Mouse (Mus musculus) ES-CJ7 (cell line): ENCODE measurements around the gene Hc.

ENCODE experiments used
- DNase-seq: peaks from one replicate; pipeline ENCODE4 v3.0.0; 2011; ENCODE audit warnings: low read depth, low spot score

Gene Hc

GRCm38 (mm10) chr2:34978226-34978625, 83.0 kb downstream of the Hc start:
- no peak for DNase-seq

GRCm38 (mm10) chr2:34976945-34977658, 84.1 kb downstream of the Hc start:
- no peak for DNase-seq

GRCm38 (mm10) chr2:34976447-34976846, 84.8 kb downstream of the Hc start:
- no peak for DNase-seq

- no peak for DNase-seq
These were observed 88.2 kb downstream of the Hc start for GRCm38 (mm10) chr2:34973087-34973486.

GRCm38 (mm10) chr2:34971080-34971888, 90.0 kb downstream of the Hc start:
- DNase-seq, result no peak

GRCm38 (mm10) chr2:34970092-34970750, 91.0 kb downstream of the Hc start:
- peak; percentile 69 for DNase-seq

GRCm38 (mm10) chr2:34969166-34969565, 92.1 kb downstream of the Hc start:
- no peak for DNase-seq

GRCm38 (mm10) chr2:34966243-34966934, 94.8 kb downstream of the Hc start:
- DNase-seq, result no peak

- DNase-seq, result no peak
These were observed 95.4 kb downstream of the Hc start for GRCm38 (mm10) chr2:34965806-34966205.

GRCm38 (mm10) chr2:34965293-34965692, 95.9 kb downstream of the Hc start:
- DNase-seq, result peak; percentile 59

GRCm38 (mm10) chr2:34964651-34965050, 96.6 kb downstream of the Hc start:
- no peak for DNase-seq

- no peak for DNase-seq
These were observed 97.0 kb downstream of the Hc start for GRCm38 (mm10) chr2:34964230-34964629.

- DNase-seq, result peak; percentile 54
These were observed 97.8 kb downstream of the Hc start for GRCm38 (mm10) chr2:34963371-34963956.

GRCm38 (mm10) chr2:34962893-34963292, 98.3 kb downstream of the Hc start:
- DNase-seq, result no peak

- DNase-seq, result no peak
These were observed 99.0 kb downstream of the Hc start for GRCm38 (mm10) chr2:34962211-34962610.

- DNase-seq, result no peak
These were observed 99.7 kb downstream of the Hc start, which contains the start of gene Traf1 for GRCm38 (mm10) chr2:34961481-34962036. TSS of gene Traf1 (minus strand) at chr2:34961772.

- DNase-seq, result no peak
These were observed 100.3 kb downstream of the Hc start for GRCm38 (mm10) chr2:34960966-34961365.

GRCm38 (mm10) chr2:34960466-34960865, 100.8 kb downstream of the Hc start:
- DNase-seq, result no peak

- no peak for DNase-seq
These were observed 102.7 kb downstream of the Hc start for GRCm38 (mm10) chr2:34958582-34958981.

- no peak for DNase-seq
These were observed 103.2 kb downstream of the Hc start for GRCm38 (mm10) chr2:34958036-34958435.

- no peak for DNase-seq
These were observed 103.8 kb downstream of the Hc start for GRCm38 (mm10) chr2:34957405-34957804.
